Mouse (Mus musculus): ENCODE measurements around the gene C1qb.

- TF ChIP-seq CTCF (IDR thresholded peaks at IDR 0.05; ENCODE audit: low read depth), result no peak
- no peak for TF ChIP-seq EP300 (IDR thresholded peaks at IDR 0.05; ENCODE audit: low read depth)
Observed at GRCm38 (mm10) chr4:136834815-136835620, 51.0 kb downstream of the C1qb start.

Data from liver, postnatal 0 days (tissue).